Mouse (Mus musculus) hindbrain, embryonic 12.5 days (tissue): Measurements from ENCODE around the gene Hat1. TPM values are rescaled to one million over a fixed set of nuclear protein-coding genes. Genes with fewer than 3 reads are reported as not detected.

Source experiments
- ATAC-seq: fragments of 200-750 bp; cut with Nextera tagmentation; 2 replicates; pipeline ENCODE4 v1.8.0; 2017; ENCODE audit warnings: moderate TSS enrichment; ENCODE audit not compliant: low FRiP score
- H3K27ac ChIP-seq: fragments of 300-500 bp; sonication (generic); 2 replicates; pipeline ENCODE4 v1.5.1; 2016; ENCODE audit warnings: mild to moderate bottlenecking
- H3K27me3 ChIP-seq: fragments of 300-500 bp; sonication (generic); 2 replicates; pipeline ENCODE4 v1.6.1; 2016; ENCODE audit warnings: mild to moderate bottlenecking
- H3K36me3 ChIP-seq: fragments of 300-500 bp; sonication (generic); 2 replicates; pipeline ENCODE4 v1.6.1; 2016; ENCODE audit warnings: mild to moderate bottlenecking
- H3K4me1 ChIP-seq: fragments of 300-500 bp; sonication (generic); 2 replicates; pipeline ENCODE4 v1.6.1; 2016
- H3K4me2 ChIP-seq: fragments of 300-500 bp; sonication (generic); replicated peaks from 2 replicates; pipeline ENCODE4 v1.6.1; 2016; ENCODE audit warnings: mild to moderate bottlenecking
- H3K4me3 ChIP-seq: fragments of 300-500 bp; sonication (generic); 2 replicates; pipeline ENCODE4 v1.5.1; 2016; ENCODE audit warnings: mild to moderate bottlenecking
- H3K9ac ChIP-seq: fragments of 300-500 bp; sonication (generic); 2 replicates; pipeline ENCODE4 v1.6.1; 2016; ENCODE audit warnings: mild to moderate bottlenecking, moderate library complexity
- H3K9me3 ChIP-seq: fragments of 300-500 bp; sonication (generic); replicated peaks from 2 replicates; pipeline ENCODE4 v1.6.1; 2016; ENCODE audit warnings: mild to moderate bottlenecking
- WGBS: fragments of 180-500 bp; shearing (Covaris S2); methylation state at CpG from one replicate; pipeline ENCODE4 v1.1.7; 2016; 5-methylcytosine and 5-hydroxymethylcytosine counted together
- polyA plus RNA-seq: library from polyadenylated mRNA; unstranded; fragments of >200 nt; fragmentation: Nextera tagmentation; extraction: Ambion mirVana; gene quantifications from 2 replicates; pipeline ENCODE4 v1.2.1, GENCODE M21; 2016

The Hat1 gene
- polyA plus RNA-seq, 1 experiment from 2014 or later: 94.9 TPM

GRCm38 (mm10) chr2:71453161-71453916 lies 64.6 kb downstream of the Hat1 start, which contains the start of gene Metap1d:
TSS of gene Metap1d (plus strand) at chr2:71453276.
- Histone ChIP-seq H3K4me3 (peak within 1 kb of the TSS; percentile 56), H3K36me3 (no peaks in the 10 kb centered on the region), H3K27ac (peak within 1 kb of the TSS; percentile 24; the same call in 1 of the 2 replicates), H3K4me2 (peak within 1 kb of the TSS; percentile 85), H3K9ac (peak within 1 kb of the TSS; percentile 57), H3K9me3 (no peaks in the 10 kb centered on the region), H3K4me1 (peaks cover 4% of the 10 kb centered on the region), H3K27me3 (peaks cover 5% of the 10 kb centered on the region; the same call in 1 of the 2 replicates)
- under 1% methylated on average over 61 of the region's 61 CpGs for WGBS
- ATAC-seq: peak; percentile 97

GRCm38 (mm10) chr2:71453917-71454260 lies 65.1 kb downstream of the Hat1 start:
- no peaks in the 10 kb centered on the region for H3K9me3 ChIP-seq
- H3K4me3 ChIP-seq: peak overlapping the region; percentile 56
- no peaks in the 10 kb centered on the region for H3K36me3 ChIP-seq
- WGBS: 39% methylated on average over 4 of the region's 4 CpGs
- no peak for ATAC-seq
- H3K4me2 ChIP-seq: peak overlapping the region; percentile 85
- peaks cover 4% of the 10 kb centered on the region for H3K4me1 ChIP-seq
- H3K9ac ChIP-seq: no peak overlapping the region; the same call in 1 of the 2 replicates
- no peak overlapping the region for H3K27ac ChIP-seq
- peaks cover 5% of the 10 kb centered on the region; the same call in 1 of the 2 replicates for H3K27me3 ChIP-seq

- 60% methylated on average over 13 of the region's 13 CpGs for WGBS
- H3K4me1 ChIP-seq: no peaks in the 10 kb centered on the region; the same call in 1 of the 2 replicates
- no peaks in the 10 kb centered on the region for H3K9me3 ChIP-seq
- H3K9ac ChIP-seq: no peak overlapping the region
- no peak overlapping the region for H3K4me3 ChIP-seq
- H3K27ac ChIP-seq: no peak overlapping the region
- no peak for ATAC-seq
- no peak overlapping the region for H3K4me2 ChIP-seq
- no peaks in the 10 kb centered on the region for H3K27me3 ChIP-seq
- H3K36me3 ChIP-seq: no peaks in the 10 kb centered on the region
Observed at GRCm38 (mm10) chr2:71458624-71459023, 69.9 kb downstream of the Hat1 start.

- no peak overlapping the region for H3K4me2 ChIP-seq
- no peak overlapping the region for H3K27ac ChIP-seq
- no peaks in the 10 kb centered on the region for H3K27me3 ChIP-seq
- no peak for ATAC-seq
- 92% methylated on average over 1 of the region's 1 CpGs for WGBS
- H3K36me3 ChIP-seq: no peaks in the 10 kb centered on the region
- H3K9me3 ChIP-seq: no peaks in the 10 kb centered on the region
- no peak overlapping the region for H3K9ac ChIP-seq
- H3K4me3 ChIP-seq: no peak overlapping the region
- H3K4me1 ChIP-seq: no peaks in the 10 kb centered on the region
Observed at GRCm38 (mm10) chr2:71459659-71460058, 70.9 kb downstream of the Hat1 start.

- Histone ChIP-seq H3K4me2 (no peak overlapping the region), H3K27ac (no peak overlapping the region), H3K27me3 (no peaks in the 10 kb centered on the region), H3K36me3 (no peaks in the 10 kb centered on the region), H3K9ac (no peak overlapping the region), H3K4me1 (peaks cover 3% of the 10 kb centered on the region), H3K4me3 (no peak overlapping the region), H3K9me3 (no peaks in the 10 kb centered on the region)
- WGBS: 71% methylated on average over 6 of the region's 6 CpGs
- no peak for ATAC-seq
Observed at GRCm38 (mm10) chr2:71461139-71461538, 72.4 kb downstream of the Hat1 start.

GRCm38 (mm10) chr2:71461589-71461988 lies 72.8 kb downstream of the Hat1 start:
- no peak overlapping the region for H3K4me2 ChIP-seq
- no peaks in the 10 kb centered on the region for H3K36me3 ChIP-seq
- no peaks in the 10 kb centered on the region for H3K27me3 ChIP-seq
- WGBS: 71% methylated on average over 7 of the region's 7 CpGs
- H3K4me3 ChIP-seq: no peak overlapping the region
- no peak for ATAC-seq
- H3K27ac ChIP-seq: no peak overlapping the region
- H3K4me1 ChIP-seq: peaks cover 6% of the 10 kb centered on the region
- H3K9ac ChIP-seq: no peak overlapping the region
- H3K9me3 ChIP-seq: no peaks in the 10 kb centered on the region

GRCm38 (mm10) chr2:71462066-71462465 lies 73.3 kb downstream of the Hat1 start:
- H3K4me2 ChIP-seq: no peak overlapping the region
- no peaks in the 10 kb centered on the region for H3K27me3 ChIP-seq
- H3K4me1 ChIP-seq: peaks cover 6% of the 10 kb centered on the region
- ATAC-seq: no peak
- no peak overlapping the region for H3K9ac ChIP-seq
- H3K27ac ChIP-seq: no peak overlapping the region
- no peaks in the 10 kb centered on the region for H3K9me3 ChIP-seq
- no peak overlapping the region for H3K4me3 ChIP-seq
- H3K36me3 ChIP-seq: no peaks in the 10 kb centered on the region
- WGBS: 82% methylated on average over 4 of the region's 4 CpGs

- Histone ChIP-seq H3K36me3 (no peaks in the 10 kb centered on the region), H3K9ac (no peak overlapping the region), H3K27me3 (no peaks in the 10 kb centered on the region), H3K4me3 (no peak overlapping the region), H3K9me3 (no peaks in the 10 kb centered on the region), H3K4me1 (peaks cover 6% of the 10 kb centered on the region), H3K4me2 (no peak overlapping the region), H3K27ac (no peak overlapping the region)
- no peak for ATAC-seq
- WGBS: 71% methylated on average over 3 of the region's 3 CpGs
Observed at GRCm38 (mm10) chr2:71462553-71462952, 73.8 kb downstream of the Hat1 start.

GRCm38 (mm10) chr2:71466103-71466502 lies 77.3 kb downstream of the Hat1 start:
- no peaks in the 10 kb centered on the region for H3K27me3 ChIP-seq
- H3K4me1 ChIP-seq: peaks cover 6% of the 10 kb centered on the region
- ATAC-seq: no peak
- no peak overlapping the region for H3K9ac ChIP-seq
- no peak overlapping the region for H3K27ac ChIP-seq
- no peaks in the 10 kb centered on the region for H3K36me3 ChIP-seq
- 9% methylated on average over 5 of the region's 6 CpGs for WGBS
- no peaks in the 10 kb centered on the region for H3K9me3 ChIP-seq
- H3K4me2 ChIP-seq: no peak overlapping the region
- no peak overlapping the region for H3K4me3 ChIP-seq

GRCm38 (mm10) chr2:71466861-71467450 lies 78.2 kb downstream of the Hat1 start:
- Histone ChIP-seq H3K36me3 (no peaks in the 10 kb centered on the region), H3K27me3 (no peaks in the 10 kb centered on the region), H3K4me2 (no peak overlapping the region), H3K9ac (no peak overlapping the region), H3K4me1 (peaks cover 6% of the 10 kb centered on the region), H3K9me3 (no peaks in the 10 kb centered on the region), H3K27ac (no peak overlapping the region), H3K4me3 (no peak overlapping the region)
- ATAC-seq: no peak
- 56% methylated on average over 11 of the region's 11 CpGs for WGBS

- Histone ChIP-seq H3K27me3 (no peaks in the 10 kb centered on the region), H3K27ac (no peak overlapping the region), H3K4me1 (peaks cover 8% of the 10 kb centered on the region), H3K9ac (no peak overlapping the region), H3K36me3 (no peaks in the 10 kb centered on the region), H3K4me2 (no peak overlapping the region), H3K9me3 (no peaks in the 10 kb centered on the region), H3K4me3 (no peak overlapping the region)
- WGBS: 91% methylated on average over 6 of the region's 6 CpGs
- no peak for ATAC-seq
Observed at GRCm38 (mm10) chr2:71471094-71471493, 82.3 kb downstream of the Hat1 start.

- H3K27ac ChIP-seq: no peak overlapping the region
- H3K9ac ChIP-seq: no peak overlapping the region
- H3K9me3 ChIP-seq: no peaks in the 10 kb centered on the region
- H3K4me1 ChIP-seq: peaks cover 5% of the 10 kb centered on the region
- no peak for ATAC-seq
- 56% methylated on average over 7 of the region's 7 CpGs for WGBS
- no peak overlapping the region for H3K4me2 ChIP-seq
- H3K36me3 ChIP-seq: no peaks in the 10 kb centered on the region
- no peak overlapping the region for H3K4me3 ChIP-seq
- H3K27me3 ChIP-seq: no peaks in the 10 kb centered on the region
Observed at GRCm38 (mm10) chr2:71473830-71474229, 85.1 kb downstream of the Hat1 start.

- H3K27me3 ChIP-seq: no peaks in the 10 kb centered on the region
- no peaks in the 10 kb centered on the region for H3K9me3 ChIP-seq
- H3K4me2 ChIP-seq: no peak overlapping the region
- H3K4me1 ChIP-seq: peaks cover 5% of the 10 kb centered on the region
- ATAC-seq: no peak
- H3K9ac ChIP-seq: no peak overlapping the region
- no peaks in the 10 kb centered on the region for H3K36me3 ChIP-seq
- no peak overlapping the region for H3K27ac ChIP-seq
- WGBS: 52% methylated on average over 7 of the region's 7 CpGs
- no peak overlapping the region for H3K4me3 ChIP-seq
Observed at GRCm38 (mm10) chr2:71474345-71474744, 85.6 kb downstream of the Hat1 start.
